Mouse (Mus musculus): Measurements from ENCODE around the gene Bclaf3.
A peak's percentile ranks its signal among the peaks of the same experiment; 100 is the strongest.
"Not testable (repeated sequence)": the region's sequence is repeated elsewhere in the genome, so short reads cannot be mapped to it uniquely, and the experiment has no call there.

Gene Bclaf3

DNA sequence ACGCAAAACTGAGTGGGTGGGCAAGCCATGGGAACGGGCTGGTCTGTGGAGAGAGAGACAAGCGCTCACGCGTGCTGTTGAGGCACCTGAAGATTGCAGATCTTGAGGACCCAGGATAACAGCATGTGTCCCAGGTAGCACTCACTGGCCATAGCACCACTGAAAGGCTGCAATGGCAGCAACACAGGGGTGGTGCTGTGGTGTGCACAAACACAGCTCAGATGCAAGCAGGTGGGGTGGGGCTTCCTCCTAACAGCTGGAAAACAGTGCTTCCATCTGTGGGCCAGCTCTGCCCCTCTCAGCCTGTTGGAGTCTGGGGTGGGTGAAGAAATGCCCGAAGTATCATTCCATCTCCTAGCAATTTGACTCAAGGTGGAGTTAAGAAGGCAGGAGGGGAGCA, at the start of gene Bclaf3:
Gene Bclaf3, plus strand, starts transcription at position 301 of the 400 bp plus-strand sequence.
- no peak for DNase-seq (ENCODE audit: low read depth, low spot score)

DNA sequence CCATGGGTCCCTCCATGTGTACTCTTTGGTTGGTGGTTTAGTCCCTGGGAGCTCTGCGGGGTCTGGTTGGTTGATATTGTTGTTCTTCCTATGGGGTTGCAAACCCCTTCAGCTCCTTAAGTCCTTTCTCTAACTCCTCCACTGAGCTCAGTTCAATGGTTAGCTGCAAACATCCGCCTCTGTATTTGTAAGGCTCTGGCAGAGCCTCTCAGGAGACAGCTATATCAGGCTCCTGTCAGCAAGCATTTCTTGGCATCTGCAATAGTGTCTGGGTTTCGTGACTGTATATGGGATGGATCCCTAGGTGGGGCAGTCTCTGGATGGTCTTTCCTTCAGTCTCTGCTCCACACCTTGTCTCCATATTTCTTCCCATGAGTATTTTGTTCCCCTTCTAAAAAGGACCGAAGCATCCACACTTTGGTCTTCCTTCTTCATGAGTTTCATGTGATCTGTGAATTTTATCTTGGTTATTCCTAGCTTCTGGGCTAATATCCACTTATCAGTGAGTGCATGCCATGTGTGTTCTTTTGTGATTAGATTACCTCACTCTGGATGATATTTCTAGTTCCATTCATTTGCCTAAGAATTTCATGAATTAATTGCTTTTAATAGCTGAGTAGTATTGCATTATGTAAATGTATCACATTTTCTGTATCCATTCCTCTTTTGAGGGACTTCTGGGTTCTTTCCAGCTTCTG, 48.1 kb upstream of the Bclaf3 start:
- not testable (repeated sequence) for DNase-seq (ENCODE audit: low read depth, low spot score)

DNA sequence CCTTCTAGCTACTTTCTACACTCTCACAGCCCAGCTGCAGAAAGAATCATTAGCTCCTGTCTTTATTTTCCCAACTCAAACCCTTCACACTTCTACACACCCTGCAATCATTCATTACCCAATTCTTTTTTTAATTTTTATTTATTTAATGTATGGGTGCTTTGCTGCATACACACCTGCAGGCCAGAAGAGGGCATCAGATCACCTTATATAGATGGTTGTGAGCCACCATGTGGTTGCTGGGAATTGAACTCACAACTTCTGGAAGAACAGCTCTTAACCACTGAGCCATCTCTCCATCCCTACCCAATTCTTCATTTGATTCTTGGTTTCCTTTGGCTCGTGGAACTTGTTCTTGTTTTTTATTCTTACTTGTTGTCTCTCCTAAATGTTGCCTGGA, 42.2 kb upstream of the Bclaf3 start:
- DNase-seq (ENCODE audit: low read depth, low spot score) = peak; percentile 30

DNA sequence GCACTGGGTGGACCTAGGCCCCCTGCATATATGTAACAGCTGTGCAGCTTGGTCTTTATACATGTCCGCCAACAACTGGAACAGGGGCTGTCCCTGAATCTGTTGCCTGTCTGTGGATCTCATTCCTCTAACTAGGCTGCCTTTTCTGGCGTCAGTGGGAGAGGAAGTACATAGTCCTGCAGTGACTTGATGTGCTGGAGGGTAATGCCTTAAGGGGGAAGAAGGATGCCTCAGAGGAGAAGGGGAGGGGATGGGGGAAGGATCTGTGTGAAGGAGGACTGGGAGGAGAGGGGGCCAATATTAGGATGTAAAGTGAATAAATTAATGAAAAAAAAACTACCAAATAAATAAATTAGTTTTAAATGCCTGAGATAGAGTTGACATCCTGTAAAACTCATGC, 23.3 kb upstream of the Bclaf3 start:
- no peak for DNase-seq (ENCODE audit: low read depth, low spot score)

DNA sequence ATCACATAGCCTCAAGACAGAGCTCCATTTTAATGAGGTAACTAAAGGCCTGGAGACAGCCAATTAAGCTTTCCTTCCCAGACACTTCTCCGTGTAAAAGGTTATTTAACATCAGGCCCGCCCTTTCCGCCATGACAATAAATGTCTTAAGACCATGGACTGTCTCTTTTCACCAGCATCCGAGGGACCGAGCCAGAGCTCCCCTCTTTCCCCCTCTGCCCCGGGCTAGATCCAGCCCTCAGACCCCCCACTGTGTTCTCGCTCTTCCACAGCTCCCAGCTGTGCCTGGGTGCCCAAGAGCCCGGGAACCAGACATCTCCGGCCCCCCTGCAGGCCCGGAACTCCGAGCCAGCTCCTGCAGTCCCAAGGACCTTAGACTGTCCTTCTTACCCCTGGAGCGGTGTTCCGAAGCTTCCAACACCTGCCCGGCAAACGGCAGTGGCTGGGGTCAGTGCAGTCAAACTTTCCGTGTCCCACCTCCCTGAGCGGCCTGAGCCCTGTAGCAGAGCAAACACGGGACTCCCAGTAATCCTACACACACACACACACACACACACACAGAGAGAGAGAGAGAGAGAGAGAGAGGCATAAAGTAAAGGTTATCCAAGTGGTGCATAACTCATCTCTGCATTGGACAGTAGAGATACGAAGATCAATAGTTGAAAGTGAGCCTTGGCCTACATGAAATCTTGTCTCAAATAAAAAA, 18.0 kb upstream of the Bclaf3 start:
- DNase-seq (ENCODE audit: low read depth, low spot score) = no peak

DNA sequence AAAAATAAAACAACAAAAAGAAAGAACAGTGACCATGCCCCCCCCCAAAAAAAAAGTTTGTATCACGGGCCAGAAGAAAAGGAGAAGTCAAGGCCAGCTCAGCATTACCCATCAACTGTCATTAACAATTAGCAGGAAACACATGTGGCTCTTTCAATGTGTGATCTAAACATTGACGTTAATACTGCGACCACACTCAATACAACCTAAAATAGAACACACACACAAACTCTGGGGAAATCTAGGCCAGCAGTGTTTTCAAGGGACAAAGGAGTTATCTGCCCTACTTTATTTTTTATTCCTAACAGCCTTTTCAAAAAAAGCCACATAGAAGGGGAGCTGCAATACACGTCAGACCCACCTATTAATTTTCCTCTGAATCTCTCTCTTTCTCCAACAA, 17.4 kb upstream of the Bclaf3 start:
- no peak for DNase-seq (ENCODE audit: low read depth, low spot score)

DNA sequence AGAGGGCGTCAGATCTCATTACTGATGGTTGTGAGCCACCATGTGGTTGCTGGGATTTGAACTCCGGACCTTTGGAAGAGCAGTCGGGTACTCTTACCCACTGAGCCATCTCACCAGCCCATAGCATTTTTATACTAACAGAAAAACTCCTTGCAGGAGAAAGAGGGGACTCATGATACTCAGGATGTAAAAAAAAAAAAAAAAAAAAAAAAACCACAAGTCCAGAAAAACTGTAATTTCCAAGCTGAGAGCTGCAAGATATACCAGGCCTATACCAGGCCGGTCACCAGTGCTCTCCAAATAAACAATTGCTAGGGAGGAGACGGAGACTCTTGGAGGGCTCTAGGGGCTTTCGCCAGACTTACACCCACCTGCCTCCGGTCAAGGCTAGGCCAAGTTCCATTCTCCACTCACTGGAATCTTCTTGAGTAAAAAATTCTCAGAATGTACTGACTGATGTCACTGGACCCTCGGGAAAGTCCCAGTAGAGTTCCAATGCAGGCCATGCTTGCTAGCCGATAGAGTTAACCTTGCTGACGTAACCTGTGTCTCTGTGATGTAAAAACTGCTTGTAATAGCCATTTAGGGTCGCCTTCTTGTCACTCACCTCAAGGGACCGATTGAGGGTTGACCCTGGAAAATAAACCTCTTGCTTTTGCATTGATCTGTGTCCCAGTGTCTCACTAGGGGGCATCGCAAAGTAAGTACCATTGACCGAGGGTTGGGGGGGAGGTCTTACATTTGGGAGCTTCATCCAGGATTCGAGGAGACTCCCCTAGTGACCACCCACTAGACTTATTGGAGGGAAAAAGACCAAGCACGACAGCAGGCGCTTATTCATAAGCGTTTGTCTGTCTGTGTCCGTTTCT, 16.4 kb upstream of the Bclaf3 start:
- peak; percentile 33 for DNase-seq (ENCODE audit: low read depth, low spot score)

DNA sequence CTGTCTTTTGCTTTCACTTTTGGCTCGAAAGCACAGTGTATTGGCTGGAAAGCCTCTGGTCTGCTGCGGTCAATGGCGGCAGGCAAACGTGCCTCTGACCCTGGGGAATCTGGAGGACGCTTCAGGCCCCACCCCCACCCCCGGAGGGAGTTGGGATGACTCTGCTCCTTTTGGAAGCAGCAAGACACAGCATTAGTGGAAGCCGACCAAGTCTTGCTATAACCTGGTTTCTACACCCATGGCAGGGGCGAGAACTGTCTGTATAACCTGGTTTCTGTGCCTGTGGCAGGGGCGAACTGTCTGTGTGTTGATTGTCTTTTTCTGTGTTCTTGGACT, 15.8 kb upstream of the Bclaf3 start:
- no peak for DNase-seq (ENCODE audit: low read depth, low spot score)

DNA sequence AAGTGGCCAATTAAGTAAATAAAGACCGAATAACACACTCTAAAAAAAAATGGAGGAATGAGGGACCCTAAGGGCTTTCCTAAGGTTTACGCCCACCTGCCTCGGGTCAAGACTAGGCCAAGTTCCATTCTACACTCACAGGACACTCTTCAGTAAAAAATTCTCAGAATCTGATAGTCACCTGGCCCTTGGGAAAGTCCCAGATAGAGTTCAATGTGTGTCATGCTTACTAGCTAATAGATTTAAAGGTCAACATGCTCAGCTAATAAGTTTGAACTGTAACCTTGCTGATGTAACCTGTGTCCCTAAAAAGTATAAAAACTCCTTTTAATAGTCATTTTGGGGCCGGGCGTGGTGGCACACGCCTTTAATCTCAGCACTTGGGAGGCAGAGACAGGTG, 10.9 kb upstream of the Bclaf3 start:
- peak; percentile 31 for DNase-seq (ENCODE audit: low read depth, low spot score)

DNA sequence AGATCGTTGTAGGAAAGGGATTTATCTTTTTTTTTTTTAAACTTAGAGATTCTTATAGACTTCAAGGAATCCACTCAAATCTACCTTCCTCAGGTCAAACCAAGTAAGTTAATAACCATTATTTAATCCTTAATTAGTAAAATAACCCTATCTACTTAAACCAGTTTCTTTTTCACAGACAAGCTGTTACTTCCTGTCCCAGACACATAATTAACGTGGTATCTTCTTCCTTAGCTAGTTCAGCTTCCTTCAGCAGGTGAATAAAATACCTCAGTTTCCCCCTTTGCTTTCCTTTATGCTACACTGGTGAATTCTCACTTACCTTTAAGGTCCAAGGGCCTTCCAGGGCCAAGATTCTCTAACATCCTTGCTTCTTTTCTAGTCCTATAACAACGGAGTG, 4.7 kb upstream of the Bclaf3 start:
- no peak for DNase-seq (ENCODE audit: low read depth, low spot score)

DNA sequence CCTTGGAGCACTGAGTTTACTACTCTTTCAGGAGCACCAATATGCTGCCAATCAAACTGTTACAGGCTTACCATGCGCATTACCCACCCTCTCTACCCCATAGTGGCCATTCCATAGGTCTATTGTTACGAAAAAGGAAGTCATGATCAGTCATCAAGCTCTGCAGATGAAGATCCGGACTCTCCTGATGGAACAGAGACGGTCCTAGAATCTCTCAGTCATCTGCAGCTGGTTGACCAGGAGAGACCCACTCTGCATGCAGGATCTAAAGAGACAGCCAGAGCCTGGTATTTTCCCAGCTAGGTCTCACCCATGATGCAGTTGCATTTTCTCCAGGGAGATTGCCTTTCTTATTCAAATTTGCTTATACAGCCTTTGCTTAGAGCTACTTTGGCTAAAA, 3.8 kb upstream of the Bclaf3 start:
- DNase-seq (ENCODE audit: low read depth, low spot score) = no peak

DNA sequence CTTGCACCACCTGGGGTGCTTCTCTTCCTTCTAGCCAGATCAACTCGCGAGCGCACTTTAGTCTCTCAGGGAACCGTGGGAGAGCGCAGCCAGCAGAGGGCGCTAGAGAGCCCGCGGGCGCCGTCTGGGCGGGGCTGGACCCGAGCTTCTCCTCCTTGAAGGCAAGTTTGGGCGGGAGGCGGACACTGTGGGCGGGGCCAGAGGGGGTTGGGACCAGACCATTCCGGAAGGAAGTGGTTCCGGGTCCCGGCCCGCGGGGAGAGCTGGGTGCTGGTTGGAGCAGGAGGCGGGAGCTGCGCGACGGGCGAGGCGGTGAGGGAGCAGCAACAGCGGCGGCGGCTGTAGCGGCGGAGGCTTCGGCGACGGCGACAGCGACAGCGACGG, 5.9 kb downstream of the Bclaf3 start:
- DNase-seq (ENCODE audit: low read depth, low spot score) = peak; percentile 97

DNA sequence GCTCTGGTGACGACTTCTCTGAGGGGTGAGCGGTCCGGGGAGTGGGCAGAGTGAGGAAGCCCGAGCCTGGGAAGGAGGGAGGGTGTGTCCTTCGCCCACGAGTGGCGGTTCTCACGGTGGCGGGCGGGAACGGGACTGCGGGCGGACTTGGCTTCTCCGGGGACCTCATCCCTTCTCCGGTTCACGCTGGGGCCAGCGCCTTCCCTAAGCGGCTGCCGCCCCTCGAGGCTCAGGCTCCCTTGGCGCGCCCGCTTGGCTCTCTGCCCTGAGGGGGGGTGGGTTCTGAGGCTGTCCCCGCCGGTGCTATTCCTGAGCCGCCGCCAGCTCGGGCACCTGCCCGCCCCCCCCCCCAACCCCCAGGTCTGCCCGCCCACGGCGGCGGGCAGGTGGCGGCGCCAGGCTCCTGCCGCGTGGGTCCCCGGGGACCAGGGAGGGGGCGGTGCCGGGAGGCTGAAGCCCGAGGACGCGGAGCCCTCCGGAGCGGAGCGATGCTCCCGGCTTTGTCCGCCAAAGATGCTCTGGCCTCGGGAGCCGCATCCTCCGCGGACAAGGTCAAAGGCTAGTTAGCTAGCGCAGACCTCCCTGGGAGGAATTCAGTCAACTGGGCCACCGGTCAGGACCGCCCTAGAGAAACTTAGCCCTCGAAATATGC, 6.4 kb downstream of the Bclaf3 start:
- DNase-seq (ENCODE audit: low read depth, low spot score) = no peak

DNA sequence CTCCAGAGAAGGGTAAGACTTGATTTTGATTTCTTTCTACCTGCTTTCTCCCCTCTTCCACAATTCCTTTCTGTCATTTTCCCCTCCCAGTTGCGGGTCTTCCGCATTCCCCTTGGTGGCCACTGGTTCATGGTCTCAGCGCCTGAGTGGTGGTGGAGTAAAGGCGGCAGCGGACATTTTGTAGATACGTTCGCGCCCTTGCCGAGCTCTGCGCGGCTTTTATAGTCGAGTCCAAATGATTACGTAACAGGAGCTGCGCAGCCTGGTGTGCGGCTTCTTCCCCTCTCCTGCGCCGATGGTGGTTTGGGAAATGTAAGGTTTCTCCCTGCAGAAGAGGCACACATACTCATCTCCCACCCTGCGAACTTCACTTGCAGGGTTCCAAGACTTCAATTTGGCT, 15.4 kb downstream of the Bclaf3 start:
- DNase-seq (ENCODE audit: low read depth, low spot score) = no peak

DNA sequence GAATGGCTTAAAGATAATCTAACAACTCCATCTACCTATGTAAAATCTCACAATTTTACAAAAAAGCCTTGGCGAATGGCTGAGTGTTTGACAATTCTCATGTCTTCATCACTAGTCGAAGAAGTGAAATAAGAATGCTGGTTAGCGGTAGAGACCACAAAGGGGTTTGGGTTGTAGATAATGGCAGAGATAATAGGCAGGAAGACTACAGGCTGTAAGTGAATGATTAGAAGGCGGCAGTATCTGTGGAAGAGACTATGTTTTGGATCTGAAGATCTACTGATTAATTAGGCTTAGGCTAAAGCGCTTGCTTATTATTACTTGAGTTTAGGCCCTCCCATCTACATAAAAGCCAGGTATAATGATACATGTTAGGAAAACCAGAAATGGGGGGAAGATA, 20.6 kb downstream of the Bclaf3 start:
- DNase-seq (ENCODE audit: low read depth, low spot score) = peak; percentile 7

DNA sequence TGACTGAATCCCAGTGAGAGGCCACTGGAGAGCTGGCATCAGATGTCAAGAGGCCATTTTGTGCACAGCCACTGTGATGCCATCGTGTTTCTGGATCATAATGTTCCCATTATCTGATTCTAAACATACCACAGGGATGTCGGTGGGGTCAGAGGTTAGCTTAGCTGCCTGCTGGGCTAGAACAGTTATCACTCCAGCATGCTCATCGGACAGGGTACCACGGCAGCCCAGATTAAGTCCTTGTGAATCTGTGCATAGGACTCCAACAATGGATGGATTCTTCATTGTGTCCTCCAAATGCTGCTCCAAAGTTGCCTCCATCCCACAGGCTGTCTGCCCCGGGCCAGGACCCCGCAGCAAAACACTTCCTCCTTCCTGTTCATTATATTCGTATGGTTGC, 58.2 kb downstream of the Bclaf3 start:
- DNase-seq (ENCODE audit: low read depth, low spot score) = not testable (repeated sequence)

DNA sequence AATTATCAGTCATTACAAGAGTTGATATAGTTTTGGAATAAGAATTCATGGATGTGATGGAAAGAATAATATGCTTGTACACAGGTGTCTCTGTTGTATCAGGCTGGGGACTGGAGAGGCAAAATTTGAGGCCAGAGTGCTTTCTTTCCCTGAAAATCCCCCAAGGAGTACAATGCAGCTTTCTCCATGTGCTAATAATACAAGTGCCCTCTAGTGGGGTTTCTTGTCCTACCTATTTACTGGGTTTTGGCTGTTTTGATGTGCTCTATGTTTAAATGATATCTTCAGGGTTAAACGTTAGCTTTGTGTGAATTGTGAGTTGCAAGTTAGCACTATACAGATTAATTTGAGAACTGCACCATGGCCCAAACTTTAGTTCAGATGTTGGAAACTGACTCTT, 65.1 kb downstream of the Bclaf3 start:
- no peak for DNase-seq (ENCODE audit: low read depth, low spot score)

DNA sequence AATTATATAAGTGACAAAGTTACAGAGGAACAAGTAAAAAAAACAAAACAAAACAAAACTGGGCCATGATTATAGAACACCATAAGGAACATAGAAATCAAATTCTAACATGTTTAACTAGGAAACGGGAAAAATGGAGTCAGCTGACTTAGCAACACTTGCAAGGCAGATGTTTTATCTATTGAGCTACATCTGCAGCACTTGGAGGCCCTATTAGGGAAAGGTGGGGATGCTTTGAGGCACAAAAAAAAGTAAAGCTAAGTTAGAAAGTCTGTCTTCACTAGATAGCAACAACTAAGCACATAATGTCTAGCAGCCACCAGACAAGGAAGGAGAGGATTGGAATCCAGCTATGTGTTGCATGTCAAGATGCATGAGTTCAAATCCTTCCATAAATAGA, 71.0 kb downstream of the Bclaf3 start:
- no peak for DNase-seq (ENCODE audit: low read depth, low spot score)

DNA sequence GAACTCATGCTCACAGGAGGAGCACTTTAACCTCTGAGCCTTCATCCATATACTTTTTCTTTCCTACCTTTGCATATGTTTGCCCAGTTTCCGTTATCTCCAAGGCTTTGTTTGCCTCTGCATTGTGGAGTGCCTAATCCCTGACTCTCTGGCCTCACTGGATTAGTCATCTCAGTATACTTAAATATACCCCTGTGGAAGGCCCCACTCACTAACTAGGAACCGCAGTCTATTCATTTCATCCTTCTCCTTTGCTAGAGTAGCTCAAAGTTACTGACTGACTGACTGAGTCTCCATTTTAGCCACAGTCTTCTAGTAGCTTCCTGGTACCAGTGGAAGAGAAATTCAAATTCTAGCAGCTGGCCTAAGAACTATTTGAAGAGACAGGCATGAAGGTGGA, 78.3 kb downstream of the Bclaf3 start:
- DNase-seq (ENCODE audit: low read depth, low spot score) = no peak

DNA sequence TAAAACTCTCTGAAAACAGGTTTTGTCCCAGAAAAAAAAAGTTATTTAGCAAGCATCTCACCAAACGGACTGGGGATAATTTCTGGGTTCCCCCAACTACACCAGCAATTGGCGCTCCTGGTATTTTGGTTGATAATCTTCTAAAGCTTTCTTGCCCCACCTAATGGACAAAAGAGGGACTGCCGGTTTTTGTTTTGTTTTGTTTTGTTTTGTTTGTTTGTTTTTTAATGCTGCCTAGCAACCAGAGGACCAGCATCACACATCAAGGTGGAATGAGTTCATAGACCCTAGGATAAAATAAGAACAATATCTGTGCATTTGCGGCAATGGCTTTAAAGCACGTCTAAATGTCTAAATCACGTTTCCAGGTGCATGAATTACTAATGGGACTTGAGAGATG, 80.4 kb downstream of the Bclaf3 start:
- DNase-seq (ENCODE audit: low read depth, low spot score) = peak; percentile 68

DNA sequence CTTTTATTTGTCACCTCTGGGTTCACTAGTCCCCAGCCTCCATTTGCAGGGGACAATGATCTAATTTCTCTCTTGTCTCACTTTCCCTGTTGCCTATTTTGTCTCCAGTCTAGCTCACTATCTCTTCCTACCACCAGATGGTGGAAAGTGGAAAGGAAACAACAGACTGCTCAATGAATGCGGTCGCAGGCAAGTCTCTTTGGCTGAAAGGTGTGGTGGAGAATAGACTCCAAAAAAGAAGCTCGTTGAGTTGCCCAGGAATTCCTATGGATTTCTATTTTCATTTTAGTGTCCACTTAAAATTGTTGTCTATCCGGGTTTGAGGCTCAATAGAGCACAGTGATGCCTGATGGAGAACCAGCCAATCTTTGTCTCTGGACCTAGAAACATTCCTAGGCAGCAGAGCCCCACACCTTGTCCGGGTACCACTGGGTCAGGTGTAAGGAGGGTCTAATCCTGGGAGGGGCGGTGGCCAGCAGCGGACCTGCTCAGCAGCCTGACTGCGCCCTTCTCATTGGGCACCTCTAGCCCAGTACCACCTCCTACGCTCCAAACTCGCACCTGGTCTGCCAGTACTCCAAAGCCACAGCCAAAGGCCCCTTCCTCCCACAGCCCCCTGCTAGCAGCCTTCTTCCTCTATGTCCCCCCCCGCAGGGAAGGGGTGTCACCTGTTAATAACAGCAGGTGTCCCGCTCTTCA, 99.9 kb downstream of the Bclaf3 start:
- peak; percentile 72 for DNase-seq (ENCODE audit: low read depth, low spot score)
